Mouse (Mus musculus): ENCODE data around the gene Zfhx3. TPM values are rescaled to one million over a fixed set of nuclear protein-coding genes. Genes with fewer than 3 reads are reported as not detected.

Zfhx3 gene
- polyA plus RNA-seq, 1 experiment from 2014 or later = 13.9 TPM

- Histone ChIP-seq H3K9ac (no peak overlapping the region), H3K4me2 (replicated peaks) (no peak overlapping the region), H3K4me3 (replicated peaks) (no peak overlapping the region), H3K4me1 (peaks cover 14% of the 10 kb centered on the region), H3K9me3 (replicated peaks) (no peaks in the 10 kb centered on the region), H3K36me3 (no peaks in the 10 kb centered on the region), H3K27me3 (no peaks in the 10 kb centered on the region), H3K27ac (replicated peaks) (no peak overlapping the region)
- no peak for ATAC-seq (ENCODE audit: insufficient number of reproducible peaks, low FRiP score, low TSS enrichment, low read depth)
- 59% methylated on average over 17 of the region's 17 CpGs for WGBS
Observed at GRCm38 (mm10) chr8:108675001-108675525, 732.6 kb downstream of the Zfhx3 start.

- Histone ChIP-seq H3K9me3 (replicated peaks) (no peaks in the 10 kb centered on the region), H3K27me3 (peaks cover 5% of the 10 kb centered on the region), H3K4me2 (replicated peaks) (no peak overlapping the region), H3K27ac (replicated peaks) (no peak overlapping the region), H3K9ac (no peak overlapping the region), H3K4me1 (peaks cover 16% of the 10 kb centered on the region), H3K36me3 (no peaks in the 10 kb centered on the region), H3K4me3 (replicated peaks) (no peak overlapping the region)
- no peak for ATAC-seq (ENCODE audit: insufficient number of reproducible peaks, low FRiP score, low TSS enrichment, low read depth)
- 89% methylated on average over 9 of the region's 9 CpGs for WGBS
Observed at GRCm38 (mm10) chr8:108689694-108690093, 747.2 kb downstream of the Zfhx3 start.

- no peak overlapping the region for H3K4me3 ChIP-seq (replicated peaks)
- H3K9ac ChIP-seq = no peak overlapping the region
- H3K27me3 ChIP-seq = peaks cover 16% of the 10 kb centered on the region
- H3K36me3 ChIP-seq = no peaks in the 10 kb centered on the region
- ATAC-seq (ENCODE audit: insufficient number of reproducible peaks, low FRiP score, low TSS enrichment, low read depth) = no peak
- peak overlapping the region; percentile 52 for H3K4me2 ChIP-seq (replicated peaks)
- H3K4me1 ChIP-seq = peaks cover 24% of the 10 kb centered on the region
- H3K9me3 ChIP-seq (replicated peaks) = no peaks in the 10 kb centered on the region
- no peak overlapping the region for H3K27ac ChIP-seq (replicated peaks)
- 25% methylated on average over 14 of the region's 14 CpGs for WGBS
Observed at GRCm38 (mm10) chr8:108690576-108691455, 748.4 kb downstream of the Zfhx3 start.

- Histone ChIP-seq H3K27me3 (peaks cover 24% of the 10 kb centered on the region), H3K9ac (0 out of 2 replicates have a peak overlapping the region, but pooled peaks have one; percentile 6), H3K9me3 (replicated peaks) (no peaks in the 10 kb centered on the region), H3K4me3 (replicated peaks) (peak overlapping the region; percentile 25), H3K4me2 (replicated peaks) (peak overlapping the region; percentile 52), H3K4me1 (peaks cover 33% of the 10 kb centered on the region), H3K36me3 (no peaks in the 10 kb centered on the region), H3K27ac (replicated peaks) (no peak overlapping the region)
- 5% methylated on average over 21 of the region's 21 CpGs for WGBS
- ATAC-seq (ENCODE audit: insufficient number of reproducible peaks, low FRiP score, low TSS enrichment, low read depth) = peak; percentile 21; the same call in 1 of the 2 replicates
Observed at GRCm38 (mm10) chr8:108691456-108692238, 749.2 kb downstream of the Zfhx3 start.

- Histone ChIP-seq H3K27me3 (peaks cover 27% of the 10 kb centered on the region), H3K4me2 (replicated peaks) (peak overlapping the region; percentile 52), H3K9me3 (replicated peaks) (no peaks in the 10 kb centered on the region), H3K9ac (no peak overlapping the region), H3K4me1 (peaks cover 35% of the 10 kb centered on the region), H3K36me3 (no peaks in the 10 kb centered on the region), H3K27ac (replicated peaks) (no peak overlapping the region), H3K4me3 (replicated peaks) (peak overlapping the region; percentile 25)
- ATAC-seq (ENCODE audit: insufficient number of reproducible peaks, low FRiP score, low TSS enrichment, low read depth) = no peak
- 13% methylated on average over 5 of the region's 5 CpGs for WGBS
Observed at GRCm38 (mm10) chr8:108692239-108692627, 749.8 kb downstream of the Zfhx3 start.

- peak overlapping the region; percentile 52; the same call in 1 of the 2 replicates for H3K4me2 ChIP-seq (replicated peaks)
- WGBS = 67% methylated on average over 6 of the region's 6 CpGs
- ATAC-seq (ENCODE audit: insufficient number of reproducible peaks, low FRiP score, low TSS enrichment, low read depth) = no peak
- no peak overlapping the region for H3K9ac ChIP-seq
- no peaks in the 10 kb centered on the region for H3K36me3 ChIP-seq
- H3K27me3 ChIP-seq = peaks cover 33% of the 10 kb centered on the region
- peaks cover 41% of the 10 kb centered on the region for H3K4me1 ChIP-seq
- no peaks in the 10 kb centered on the region for H3K9me3 ChIP-seq (replicated peaks)
- no peak overlapping the region for H3K4me3 ChIP-seq (replicated peaks)
- no peak overlapping the region for H3K27ac ChIP-seq (replicated peaks)
Observed at GRCm38 (mm10) chr8:108692669-108693665, 750.5 kb downstream of the Zfhx3 start.

- H3K9ac ChIP-seq = no peak overlapping the region
- peaks cover 44% of the 10 kb centered on the region for H3K4me1 ChIP-seq
- H3K4me2 ChIP-seq (replicated peaks) = no peak overlapping the region
- H3K9me3 ChIP-seq (replicated peaks) = no peaks in the 10 kb centered on the region
- no peak for ATAC-seq (ENCODE audit: insufficient number of reproducible peaks, low FRiP score, low TSS enrichment, low read depth)
- H3K27ac ChIP-seq (replicated peaks) = no peak overlapping the region
- no peaks in the 10 kb centered on the region for H3K36me3 ChIP-seq
- 61% methylated on average over 5 of the region's 5 CpGs for WGBS
- peaks cover 37% of the 10 kb centered on the region for H3K27me3 ChIP-seq
- H3K4me3 ChIP-seq (replicated peaks) = no peak overlapping the region
Observed at GRCm38 (mm10) chr8:108693841-108694240, 751.4 kb downstream of the Zfhx3 start.

- no peak overlapping the region for H3K27ac ChIP-seq (replicated peaks)
- no peak for ATAC-seq (ENCODE audit: insufficient number of reproducible peaks, low FRiP score, low TSS enrichment, low read depth)
- no peaks in the 10 kb centered on the region for H3K36me3 ChIP-seq
- H3K9ac ChIP-seq = no peak overlapping the region
- no peak overlapping the region for H3K4me2 ChIP-seq (replicated peaks)
- no peak overlapping the region for H3K4me3 ChIP-seq (replicated peaks)
- H3K4me1 ChIP-seq = peaks cover 50% of the 10 kb centered on the region
- H3K9me3 ChIP-seq (replicated peaks) = no peaks in the 10 kb centered on the region
- H3K27me3 ChIP-seq = peaks cover 40% of the 10 kb centered on the region
- 48% methylated on average over 6 of the region's 6 CpGs for WGBS
Observed at GRCm38 (mm10) chr8:108694516-108694915, 752.1 kb downstream of the Zfhx3 start.

GRCm38 (mm10) chr8:108695242-108695880 is 752.9 kb downstream of the Zfhx3 start:
- ATAC-seq (ENCODE audit: insufficient number of reproducible peaks, low FRiP score, low TSS enrichment, low read depth) = no peak
- H3K27ac ChIP-seq (replicated peaks) = peak overlapping the region; percentile 31; the same call in 1 of the 2 replicates
- H3K4me1 ChIP-seq = peaks cover 52% of the 10 kb centered on the region
- peak overlapping the region; percentile 33 for H3K9ac ChIP-seq
- no peaks in the 10 kb centered on the region for H3K36me3 ChIP-seq
- H3K9me3 ChIP-seq (replicated peaks) = no peaks in the 10 kb centered on the region
- peak overlapping the region; percentile 75 for H3K4me2 ChIP-seq (replicated peaks)
- WGBS = 11% methylated on average over 32 of the region's 32 CpGs
- peak overlapping the region; percentile 40 for H3K4me3 ChIP-seq (replicated peaks)
- H3K27me3 ChIP-seq = peaks cover 46% of the 10 kb centered on the region
